Mouse (Mus musculus): Measurements from ENCODE around the gene Tmtc2.

DNA sequence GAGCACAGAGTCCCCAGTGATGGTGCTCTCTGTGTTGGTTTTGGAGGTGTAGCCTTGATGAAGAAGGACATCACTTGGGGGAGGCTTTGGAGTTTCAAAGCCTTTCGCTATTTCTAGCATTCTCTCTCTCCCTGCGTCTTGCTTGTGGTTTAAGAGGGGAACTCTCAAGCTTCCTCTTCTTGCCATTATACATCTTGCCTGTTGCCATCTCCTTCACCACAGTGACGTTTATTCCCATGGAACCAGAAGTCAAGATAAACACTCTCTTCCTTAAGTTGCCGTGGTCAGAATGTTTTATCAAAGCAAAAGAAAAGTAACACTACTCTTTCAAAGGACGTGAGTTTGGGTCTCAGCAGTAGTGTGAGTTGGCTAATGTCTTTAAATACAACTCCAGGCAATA lies 387.6 kb downstream of the Tmtc2 start:
- TF ChIP-seq EP300 (IDR thresholded peaks at IDR 0.05; ENCODE audit: insufficient read depth, low read depth, low read length) (no peak), POLR2A (IDR thresholded peaks at IDR 0.05; ENCODE audit: insufficient read depth, low read length) (no peak)

All from ES-Bruce4 (cell line).